Mouse (Mus musculus) cortical plate, adult 2 months (tissue): Measurements from ENCODE around the gene Grin3b.

ENCODE experiments used
- CTCF ChIP-seq: fragments of 200-500 bp; IDR thresholded peaks from 2 replicates; pipeline ENCODE4 v1.5.1; 2011; ENCODE audit warnings: mild to moderate bottlenecking, control low read depth, low read length; ENCODE audit not compliant: insufficient read depth; ENCODE audit errors: extremely low read depth
- POLR2A ChIP-seq: fragments of 200-500 bp; IDR thresholded peaks from 2 replicates; pipeline ENCODE4 v1.6.1; 2011; ENCODE audit warnings: mild to moderate bottlenecking, low read length, control low read depth; ENCODE audit not compliant: insufficient read depth; ENCODE audit errors: extremely low read depth

GRCm38 (mm10) chr10:80017361-80017760 lies 46.8 kb downstream of the Grin3b start:
- no peak for TF ChIP-seq CTCF
- TF ChIP-seq POLR2A: no peak
